Mouse (Mus musculus): ENCODE measurements at regions not wholly inside any gene's neighbourhood (a gene's known extent, or its start where the extent isn't known, plus 50 kb on each side); places are given as distances from the start of the nearest gene placed in this dataset.

GRCm38 (mm10) chr11:86408686-86409579 is 51.5 kb upstream of the Med13 start:
- TF ChIP-seq FLI1 (IDR thresholded peaks at IDR 0.05; ENCODE audit: low read length) (no peak), GATA1 (IDR thresholded peaks at IDR 0.05; ENCODE audit: borderline replicate concordance, low read length) (no peak)
- Histone ChIP-seq H3K4me3 (replicated peaks) (peak overlapping the region; percentile 48), H3K4me1 (peaks cover 29% of the 10 kb centered on the region), H3K9me3 (peaks cover 9% of the 10 kb centered on the region), H3K36me3 (replicated peaks; ENCODE audit: low read length) (no peaks in the 10 kb centered on the region), H3K27me3 (replicated peaks) (peaks cover 2% of the 10 kb centered on the region)

DNA sequence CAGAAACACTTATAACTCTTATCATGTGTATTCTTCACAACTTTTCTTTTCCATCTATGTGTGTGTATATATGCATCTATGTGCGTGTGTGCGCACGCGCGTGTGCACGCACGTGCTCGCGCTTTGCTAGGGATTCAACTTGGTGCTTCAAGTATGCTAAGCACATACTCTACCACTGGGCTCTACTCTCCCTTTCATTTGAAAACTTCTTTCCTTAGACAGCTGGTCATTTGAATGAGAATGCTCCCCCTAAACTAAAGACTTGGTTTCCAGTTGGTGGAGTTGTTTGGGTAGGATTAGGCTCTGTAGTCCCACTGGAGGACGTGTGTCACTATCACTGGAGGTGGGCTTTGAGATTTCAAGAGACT is 52.2 kb upstream of the Med13 start:
- H3K9me3 ChIP-seq = peaks cover 9% of the 10 kb centered on the region
- H3K4me1 ChIP-seq = peaks cover 22% of the 10 kb centered on the region
- no peak overlapping the region for H3K4me3 ChIP-seq (replicated peaks)
- peaks cover 4% of the 10 kb centered on the region for H3K27me3 ChIP-seq (replicated peaks)
- no peaks in the 10 kb centered on the region for H3K36me3 ChIP-seq (replicated peaks; ENCODE audit: low read length)
- no peak for TF ChIP-seq GATA1 (IDR thresholded peaks at IDR 0.05; ENCODE audit: borderline replicate concordance, low read length)
- TF ChIP-seq FLI1 (IDR thresholded peaks at IDR 0.05; ENCODE audit: low read length) = no peak

- Histone ChIP-seq H3K4me3 (replicated peaks) (no peak overlapping the region), H3K4me1 (peaks cover 14% of the 10 kb centered on the region), H3K9me3 (peaks cover 9% of the 10 kb centered on the region), H3K27me3 (replicated peaks) (peaks cover 4% of the 10 kb centered on the region), H3K36me3 (replicated peaks; ENCODE audit: low read length) (no peaks in the 10 kb centered on the region)
- no peak for TF ChIP-seq GATA1 (IDR thresholded peaks at IDR 0.05; ENCODE audit: borderline replicate concordance, low read length)
- TF ChIP-seq FLI1 (IDR thresholded peaks at IDR 0.05; ENCODE audit: low read length) = no peak
Observed at GRCm38 (mm10) chr11:86410521-86410920, 53.1 kb upstream of the Med13 start.

GRCm38 (mm10) chr11:86412772-86413390 is 55.5 kb upstream of the Med13 start:
- Histone ChIP-seq H3K4me3 (replicated peaks) (no peak overlapping the region), H3K9me3 (peaks cover 3% of the 10 kb centered on the region; the same call in 1 of the 2 replicates), H3K36me3 (replicated peaks; ENCODE audit: low read length) (no peaks in the 10 kb centered on the region), H3K4me1 (peaks cover 14% of the 10 kb centered on the region), H3K27me3 (replicated peaks) (peaks cover 7% of the 10 kb centered on the region)
- no peak for TF ChIP-seq FLI1 (IDR thresholded peaks at IDR 0.05; ENCODE audit: low read length)
- no peak for TF ChIP-seq GATA1 (IDR thresholded peaks at IDR 0.05; ENCODE audit: borderline replicate concordance, low read length)

DNA sequence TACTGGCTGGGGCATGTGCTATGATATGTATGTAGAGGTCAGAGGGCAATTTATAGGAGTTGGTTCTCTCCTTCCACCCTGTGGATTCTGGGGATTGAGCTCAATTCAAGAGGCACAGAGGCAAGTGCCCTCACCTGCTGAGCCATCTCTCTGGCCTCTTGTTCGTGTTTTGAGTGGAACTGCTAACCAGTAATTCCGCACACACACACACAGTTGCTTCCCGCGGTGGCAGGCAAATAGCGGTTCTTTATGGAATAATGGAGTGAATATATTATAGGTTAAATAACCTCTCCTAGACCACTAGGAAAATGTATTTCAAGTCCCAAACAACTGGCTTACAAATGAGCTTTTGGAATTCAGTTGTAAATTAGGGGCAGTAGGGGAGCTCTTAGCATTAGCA is 59.1 kb upstream of the Med13 start:
- Histone ChIP-seq H3K4me3 (replicated peaks) (no peak overlapping the region), H3K9me3 (no peaks in the 10 kb centered on the region), H3K4me1 (no peaks in the 10 kb centered on the region), H3K27me3 (replicated peaks) (peaks cover 19% of the 10 kb centered on the region), H3K36me3 (replicated peaks; ENCODE audit: low read length) (no peaks in the 10 kb centered on the region)
- TF ChIP-seq FLI1 (IDR thresholded peaks at IDR 0.05; ENCODE audit: low read length) (no peak), GATA1 (IDR thresholded peaks at IDR 0.05; ENCODE audit: borderline replicate concordance, low read length) (no peak)

DNA sequence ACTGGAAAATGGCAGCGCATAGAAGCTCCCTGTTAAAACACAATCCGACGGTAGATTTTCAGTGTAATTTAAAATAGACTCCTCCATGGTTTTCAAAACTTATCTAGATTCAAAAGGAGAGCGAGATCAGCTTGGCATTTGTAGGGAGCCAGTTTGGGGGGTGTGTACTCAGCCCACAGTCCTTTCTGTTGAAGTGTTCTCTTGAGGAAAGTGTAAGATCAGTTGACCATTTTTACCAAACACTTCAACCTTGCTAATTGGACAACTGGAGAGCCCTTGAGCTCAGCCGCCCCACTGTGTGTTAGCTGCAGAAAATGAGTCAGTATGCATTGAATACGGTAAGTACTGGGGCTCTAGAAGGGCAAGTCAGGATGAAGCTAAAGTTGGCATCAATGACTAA is 59.8 kb upstream of the Med13 start:
- no peak for TF ChIP-seq GATA1 (IDR thresholded peaks at IDR 0.05; ENCODE audit: borderline replicate concordance, low read length)
- TF ChIP-seq FLI1 (IDR thresholded peaks at IDR 0.05; ENCODE audit: low read length) = no peak
- Histone ChIP-seq H3K4me3 (replicated peaks) (no peak overlapping the region), H3K27me3 (replicated peaks) (peaks cover 20% of the 10 kb centered on the region), H3K4me1 (no peaks in the 10 kb centered on the region), H3K9me3 (no peaks in the 10 kb centered on the region), H3K36me3 (replicated peaks; ENCODE audit: low read length) (no peaks in the 10 kb centered on the region)

- no peaks in the 10 kb centered on the region for H3K9me3 ChIP-seq
- no peaks in the 10 kb centered on the region for H3K4me1 ChIP-seq
- TF ChIP-seq FLI1 (IDR thresholded peaks at IDR 0.05; ENCODE audit: low read length) = no peak
- no peak for TF ChIP-seq GATA1 (IDR thresholded peaks at IDR 0.05; ENCODE audit: borderline replicate concordance, low read length)
- peaks cover 23% of the 10 kb centered on the region for H3K27me3 ChIP-seq (replicated peaks)
- H3K4me3 ChIP-seq (replicated peaks) = no peak overlapping the region
- H3K36me3 ChIP-seq (replicated peaks; ENCODE audit: low read length) = no peaks in the 10 kb centered on the region
Observed at GRCm38 (mm10) chr11:86419810-86420483, 62.5 kb upstream of the Med13 start.

DNA sequence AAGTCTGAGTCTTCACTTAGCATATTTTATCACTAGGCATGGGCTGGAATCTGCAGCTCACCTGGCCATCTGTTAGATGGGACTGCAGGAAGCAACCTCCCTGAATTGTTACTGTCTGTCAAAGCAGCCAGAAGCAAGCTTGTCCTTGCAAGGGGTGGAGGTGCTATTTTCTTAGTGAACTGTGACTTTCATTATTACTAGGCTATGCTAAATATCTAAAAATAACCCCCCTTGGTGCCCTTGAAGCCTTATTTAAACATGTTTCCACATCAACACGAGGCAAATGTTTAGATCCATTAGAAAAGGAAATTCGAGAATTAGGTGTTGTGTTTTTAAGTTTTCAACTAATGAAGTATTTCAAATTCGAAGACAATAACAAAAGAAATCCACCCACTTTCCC is 55.5 kb upstream of the Rnft1 start:
- H3K36me3 ChIP-seq (replicated peaks; ENCODE audit: low read length) = no peaks in the 10 kb centered on the region
- TF ChIP-seq FLI1 (IDR thresholded peaks at IDR 0.05; ENCODE audit: low read length) (no peak), GATA1 (IDR thresholded peaks at IDR 0.05; ENCODE audit: borderline replicate concordance, low read length) (no peak)
- peaks cover 16% of the 10 kb centered on the region for H3K27me3 ChIP-seq (replicated peaks)
- H3K4me1 ChIP-seq = no peaks in the 10 kb centered on the region
- H3K4me3 ChIP-seq (replicated peaks) = no peak overlapping the region
- 0 out of 2 replicates have a peak, but pooled peaks cover 4% of the 10 kb centered on the region for H3K9me3 ChIP-seq

- no peak for TF ChIP-seq GATA1 (IDR thresholded peaks at IDR 0.05; ENCODE audit: borderline replicate concordance, low read length)
- TF ChIP-seq FLI1 (IDR thresholded peaks at IDR 0.05; ENCODE audit: low read length) = no peak
- H3K4me3 ChIP-seq (replicated peaks) = no peak overlapping the region
Observed at GRCm38 (mm10) chr11:86430287-86430686, 54.2 kb upstream of the Rnft1 start.

More at GRCm38 (mm10) chr11:86430287-86430686, 54.2 kb upstream of the Rnft1 start:
- no peaks in the 10 kb centered on the region for H3K36me3 ChIP-seq (replicated peaks; ENCODE audit: low read length)
- no peaks in the 10 kb centered on the region for H3K4me1 ChIP-seq
- H3K27me3 ChIP-seq (replicated peaks) = peaks cover 13% of the 10 kb centered on the region
- 0 out of 2 replicates have a peak, but pooled peaks cover 4% of the 10 kb centered on the region for H3K9me3 ChIP-seq

Data from megakaryocyte, embryonic 14.5 days (primary cell).